Mouse (Mus musculus) ES-E14 (cell line): ENCODE measurements at regions not wholly inside any gene's neighbourhood (a gene's known extent, or its start where the extent isn't known, plus 50 kb on each side); places are given as distances from the start of the nearest gene placed in this dataset.

ENCODE experiments used
- DNase-seq: peaks from one replicate; pipeline ENCODE4 v3.0.0-alpha.2; 2013; ENCODE audit warnings: low read depth, low spot score
- H3K27ac ChIP-seq: 2 replicates; pipeline ENCODE4 v1.5.1; 2012; ENCODE audit warnings: low read depth, mild to moderate bottlenecking, low read length, moderate library complexity, mixed read lengths; ENCODE audit not compliant: poor library complexity, insufficient read depth, severe bottlenecking
- H3K36me3 ChIP-seq: 2 replicates; pipeline ENCODE4 v1.6.1; 2012; ENCODE audit warnings: mild to moderate bottlenecking, low read length, moderate library complexity, mixed read lengths; ENCODE audit not compliant: control insufficient read depth, poor library complexity, insufficient read depth, severe bottlenecking
- H3K4me1 ChIP-seq, 2 experiments: fragments of 150-350 bp in 1 of 2; sonication (generic) in 1 of 2; 2 replicates each; pipeline ENCODE4 v1.6.1; 2012; ENCODE audit warnings: low read length in 2 of 2, mild to moderate bottlenecking in 1 of 2, mixed read lengths in 1 of 2; ENCODE audit not compliant: control insufficient read depth in 2 of 2, insufficient read depth in 2 of 2, poor library complexity in 1 of 2
- H3K4me3 ChIP-seq, 2 experiments: fragments of 150-350 bp in 1 of 2; sonication (generic) in 1 of 2; 2 replicates each; pipeline ENCODE4 v1.5.1; 2012; ENCODE audit warnings: low read length in 2 of 2, low read depth in 1 of 2, mild to moderate bottlenecking in 1 of 2, mixed read lengths in 1 of 2; ENCODE audit not compliant: insufficient read depth in 1 of 2, poor library complexity in 1 of 2, severe bottlenecking in 1 of 2
- H3K9ac ChIP-seq: 2 replicates; pipeline ENCODE4 v1.6.1; 2012; ENCODE audit warnings: low read depth, mild to moderate bottlenecking, low read length, mixed read lengths; ENCODE audit not compliant: poor library complexity, insufficient read depth, severe bottlenecking
- H3K9me3 ChIP-seq: fragments of 150-350 bp; sonication (generic); 2 replicates; pipeline ENCODE4 v1.6.1; 2012; ENCODE audit warnings: low read depth, mild to moderate bottlenecking, low read length; ENCODE audit not compliant: control insufficient read depth, insufficient read depth
- CHD2 ChIP-seq: IDR thresholded peaks from 2 replicates; pipeline ENCODE4 v1.6.1; 2014; ENCODE audit warnings: mild to moderate bottlenecking, low read depth, low read length, inconsistent platforms
- HCFC1 ChIP-seq: IDR thresholded peaks from 2 replicates; pipeline ENCODE4 v1.6.1; 2012; ENCODE audit warnings: low read length, inconsistent platforms, borderline replicate concordance; ENCODE audit not compliant: insufficient read depth
- MAFK ChIP-seq: IDR thresholded peaks from 2 replicates; pipeline ENCODE4 v1.6.1; 2014; ENCODE audit warnings: mild to moderate bottlenecking, low read depth, low read length, inconsistent platforms; ENCODE audit not compliant: insufficient read depth
- ZC3H11A ChIP-seq: IDR thresholded peaks from 2 replicates; pipeline ENCODE4 v1.6.1; 2012; ENCODE audit warnings: low read depth, mild to moderate bottlenecking, inconsistent platforms, low read length, borderline replicate concordance
- ZNF384 ChIP-seq: IDR thresholded peaks from 2 replicates; pipeline ENCODE4 v1.6.1; 2012; ENCODE audit warnings: low read depth, low read length, inconsistent platforms
- in situ Hi-C, 2 experiments: fragments of 600-800 bp; cut with MboI; formaldehyde crosslinking; loops; one replicate each; pipeline ENCODE4 v1.15.1; 2025; ENCODE audit warnings: low sequenced_read_pairs in 2 of 2, inconsistent platforms in 1 of 2; ENCODE audit not compliant: unreplicated experiment in 2 of 2

- peaks cover 9 to 15% of the 10 kb centered on the region in 2 experiments; a peak in 2 of 4 replicates for H3K4me1 ChIP-seq
- H3K27ac ChIP-seq = no peak overlapping the region
- H3K9me3 ChIP-seq = 0 out of 2 replicates have a peak, but pooled peaks cover 2% of the 10 kb centered on the region
- TF ChIP-seq MAFK (no peak), CHD2 (no peak), ZNF384 (no peak), HCFC1 (no peak), ZC3H11A (no peak)
- H3K4me3 ChIP-seq = no peak overlapping the region
- no peak for DNase-seq
- in situ Hi-C loops = loop anchor here in 1 of 2 experiments (25.0 kb wide), 1 partner anchor 516 kb away; no protein-coding TSS in a partner anchor
- H3K9ac ChIP-seq = no peak overlapping the region
- no peaks in the 10 kb centered on the region for H3K36me3 ChIP-seq
Measured at GRCm38 (mm10) chr9:30571014-30571413, 144.1 kb downstream of the Snx19 start.

- 0 out of 2 replicates have a peak, but pooled peaks cover 2% of the 10 kb centered on the region for H3K9me3 ChIP-seq
- in situ Hi-C loops = loop anchor here in 1 of 2 experiments (25.0 kb wide), 1 partner anchor 522 kb away; no protein-coding TSS in a partner anchor
- no peak for DNase-seq
- no peak for TF ChIP-seq MAFK
- no peak overlapping the region for H3K27ac ChIP-seq
- no peaks in the 10 kb centered on the region for H3K36me3 ChIP-seq
- H3K9ac ChIP-seq = no peak overlapping the region
- no peak overlapping the region for H3K4me3 ChIP-seq
- H3K4me1 ChIP-seq = no peaks in the 10 kb centered on the region
Measured at GRCm38 (mm10) chr9:30564765-30565680, 138.1 kb downstream of the Snx19 start.

- Histone ChIP-seq H3K9me3 (0 out of 2 replicates have a peak, but pooled peaks cover 2% of the 10 kb centered on the region), H3K36me3 (no peaks in the 10 kb centered on the region), H3K9ac (no peak overlapping the region), H3K27ac (no peak overlapping the region), H3K4me3 (no peak overlapping the region), H3K4me1 (no peaks in the 10 kb centered on the region)
- no peak for DNase-seq
- no peak for TF ChIP-seq ZC3H11A
- no peak for TF ChIP-seq HCFC1
- TF ChIP-seq ZNF384 = no peak
- TF ChIP-seq CHD2 = no peak
- no peak for TF ChIP-seq MAFK
- in situ Hi-C loops = loop anchor here in 1 of 2 experiments (25.0 kb wide), 1 partner anchor 524 kb away; no protein-coding TSS in a partner anchor
Measured at GRCm38 (mm10) chr9:30563399-30563798, 136.5 kb downstream of the Snx19 start.

- TF ChIP-seq ZC3H11A = peak; percentile 64
- TF ChIP-seq HCFC1 = no peak
- TF ChIP-seq MAFK = no peak
- TF ChIP-seq CHD2 = no peak
- no peak for TF ChIP-seq ZNF384
Measured at GRCm38 (mm10) chr9:30554908-30555307, 128.0 kb downstream of the Snx19 start.

More at GRCm38 (mm10) chr9:30554908-30555307, 128.0 kb downstream of the Snx19 start:
- Histone ChIP-seq H3K36me3 (no peaks in the 10 kb centered on the region), H3K4me3 (no peak overlapping the region), H3K9ac (no peak overlapping the region), H3K4me1 (no peaks in the 10 kb centered on the region), H3K27ac (no peak overlapping the region), H3K9me3 (no peaks in the 10 kb centered on the region)
- no peak for DNase-seq
- in situ Hi-C loops = loop anchor here in 1 of 2 experiments (10.0 to 25.0 kb wide), 2 partner anchors 360 to 532 kb away; no protein-coding TSS in a partner anchor
